ENCODE assay signal across 22 mouse cellular contexts in the genomic region with DNA sequence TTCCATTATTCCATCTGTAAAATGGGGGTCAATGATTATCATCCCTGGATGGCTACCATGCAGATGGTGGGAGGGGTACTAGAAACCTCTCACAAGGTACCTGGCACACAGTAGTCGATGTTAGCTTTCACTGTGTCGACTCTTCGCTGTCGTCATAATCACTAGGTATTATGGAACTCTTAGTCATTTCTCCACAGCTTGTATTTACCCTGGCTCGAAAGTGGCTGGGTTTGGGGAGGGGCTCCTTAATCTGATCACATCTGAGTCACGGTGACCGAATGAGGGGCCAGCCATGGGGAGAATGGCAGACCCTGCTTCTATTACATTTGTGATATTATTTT. TPM values are rescaled to one million over a fixed set of nuclear protein-coding genes. Genes with fewer than 3 reads are reported as not detected.
DNase-seq lines count a peak whose midpoint lies in the region; ATAC-seq and TF ChIP-seq lines count a peak whose summit lies in the region.
"Had no signal": no experiment of that assay in that cellular context is flagged by ENCODE, and none has a peak within 500 bp of the region (broad histone marks: within the 10 kb centered on the region; RNA-seq: fewer than 3 reads in every experiment).

No protein-coding gene starts in this region.

- H3K9ac ChIP-seq in midbrain, embryonic 15.5 days, result no peak overlapping the region
- H3K9ac ChIP-seq: neural tube, embryonic 12.5 days had no signal

- H3K4me2 ChIP-seq in midbrain, embryonic 15.5 days, result no peak overlapping the region
- H3K4me2 ChIP-seq: neural tube, embryonic 12.5 days had no signal

- TF ChIP-seq POLR2A in kidney, adult 2 months (IDR thresholded peaks at IDR 0.05; ENCODE audit: low read depth, low read length), result no peak

- H3K36me3 ChIP-seq in kidney, adult 2 months (ENCODE audit: control insufficient read depth, insufficient read depth, low read length), result no peaks in the 10 kb centered on the region
- H3K36me3 ChIP-seq in C2C12 (ENCODE audit: control insufficient read depth, insufficient read depth), result no peaks in the 10 kb centered on the region
- H3K36me3 ChIP-seq in midbrain, embryonic 15.5 days (replicated peaks), result no peaks in the 10 kb centered on the region
- H3K36me3 ChIP-seq: G1E; midbrain, embryonic 10.5 days; neural tube, embryonic 12.5 days had no signal

- H3K4me1 ChIP-seq in kidney, adult 2 months (ENCODE audit: control insufficient read depth, insufficient read depth, low read length), result no peaks in the 10 kb centered on the region
- no peaks in the 10 kb centered on the region; the same call in 1 of the 2 replicates for H3K4me1 ChIP-seq in midbrain, embryonic 15.5 days

- DNase-seq in gastrocnemius, adult 2 months, result no peak
- DNase-seq in gastrocnemius, adult 8-10 months (ENCODE audit: low spot score in 2 of 2), result no peak
- DNase-seq in kidney, adult 2 months, result no peak
- DNase-seq in kidney, adult 9 months, result no peak
- DNase-seq in gonadal fat pad, adult 2 months (ENCODE audit: low read depth), result peak; percentile 41
- DNase-seq in yolk sac, embryonic 10.5 days (ENCODE audit: low spot score), result no peak
- DNase-seq: adrenal gland, postnatal 25 days; cerebellum, adult 2 months; cerebellum, postnatal 36 days; gastrocnemius, postnatal 36 days; liver; right cerebral cortex, adult 18-20 months; thymus, adult 18-20 months had no signal

- H3K79me2 ChIP-seq in C2C12 (ENCODE audit: control insufficient read depth, insufficient read depth), result no peaks in the 10 kb centered on the region

- H3K27me3 ChIP-seq in kidney, adult 2 months (replicated peaks; ENCODE audit: control insufficient read depth, insufficient read depth, low read length), result no peaks in the 10 kb centered on the region
- no peaks in the 10 kb centered on the region for H3K27me3 ChIP-seq in C2C12 (ENCODE audit: control insufficient read depth, insufficient read depth, insufficient read length)
- H3K27me3 ChIP-seq in midbrain, embryonic 15.5 days (replicated peaks), result no peaks in the 10 kb centered on the region
- H3K27me3 ChIP-seq: neural tube, embryonic 12.5 days had no signal

- H3ac ChIP-seq in C2C12 (ENCODE audit: control insufficient read depth, insufficient read length, low read depth), result no peak overlapping the region

- intact Hi-C loops in gastrocnemius, adult 2 months (cut with DNase I), result no loop called here

- H3K9me3 ChIP-seq in midbrain, embryonic 15.5 days, result no peaks in the 10 kb centered on the region
- H3K9me3 ChIP-seq: midbrain, embryonic 10.5 days; neural tube, embryonic 12.5 days had no signal

- no peaks in the 10 kb centered on the region for H3K79me3 ChIP-seq in C2C12 (ENCODE audit: low read depth)

- 81% methylated on average over 7 of the region's 7 CpGs for WGBS in kidney, adult 2 months
- 77% methylated on average over 7 of the region's 7 CpGs for WGBS in midbrain, embryonic 15.5 days

- TF ChIP-seq CTCF in gastrocnemius, adult 2 months (IDR thresholded peaks at IDR 0.05), result no peak
- no peak for TF ChIP-seq CTCF in kidney, adult 2 months (conservative IDR thresholded peaks at IDR 0.05; ENCODE audit: insufficient read depth, insufficient read length, low read depth, low read length)
- no peak for TF ChIP-seq CTCF in C2C12 (IDR thresholded peaks at IDR 0.05; ENCODE audit: control insufficient read depth, insufficient read depth, insufficient read length)

- no peak overlapping the region for H3K4me3 ChIP-seq in gastrocnemius, adult 2 months
- no peak overlapping the region for H3K4me3 ChIP-seq in kidney, adult 2 months (ENCODE audit: insufficient read depth, low read depth, low read length)
- no peak overlapping the region for H3K4me3 ChIP-seq in C2C12 (ENCODE audit: insufficient read depth, poor library complexity, severe bottlenecking)
- H3K4me3 ChIP-seq in midbrain, embryonic 15.5 days, result no peak overlapping the region
- H3K4me3 ChIP-seq: midbrain, embryonic 10.5 days; neural tube, embryonic 12.5 days had no signal

- H3K27ac ChIP-seq in gastrocnemius, adult 2 months, result peak overlapping the region; percentile 35; the same call in 1 of the 2 replicates
- peak overlapping the region; percentile 54; the same call in 1 of the 2 replicates for H3K27ac ChIP-seq in kidney, adult 2 months (ENCODE audit: insufficient read depth, low read depth, low read length)
- no peak overlapping the region for H3K27ac ChIP-seq in midbrain, embryonic 15.5 days
- H3K27ac ChIP-seq: hindbrain, postnatal 0 days; macrophage; midbrain, embryonic 10.5 days; neural tube, embryonic 12.5 days had no signal

- no peak for ATAC-seq in midbrain, embryonic 15.5 days (replicated peaks)
- ATAC-seq: forebrain, embryonic 14.5 days; hindbrain, postnatal 0 days had no signal

TF ChIP-seq in C2C12, 6 proteins besides CTCF, POLR2A, EP300 and RAD21:
- no peak for TF ChIP-seq MYOG (IDR thresholded peaks at IDR 0.05; ENCODE audit: control insufficient read depth, extremely low read depth, insufficient read length)
- TF ChIP-seq FOSL1 (IDR thresholded peaks at IDR 0.05; ENCODE audit: insufficient read depth, low read length, poor library complexity, severe bottlenecking), result peak; percentile 21

RNA-seq across cellular contexts. Expression of a gene that starts 20.7 kb away (rescaled TPM):
- 1 to 10 TPM; 2.1 to 2.4 TPM for total RNA-seq in gastrocnemius, adult 2 months (2021)
- total RNA-seq in gastrocnemius, adult 8-10 months (2022), result 10 to 100 TPM in 2 of 4 experiments, 1 to 10 TPM in 2; 4.8 to 19.6 (median 8.7) TPM
- polyA plus RNA-seq in kidney, adult 2 months (2012; rRNA removed), result 16.5 and 16.8 TPM in 2 replicates
- 0.01 TPM for polyA plus RNA-seq in C2C12 (2012; fragmentation: generic; extraction: Trizol)
- polyA plus RNA-seq in gonadal fat pad, adult 2 months (2012; rRNA removed), result 6.6 and 6.7 TPM in 2 replicates
- 25.0 and 25.6 TPM in 2 replicates for polyA plus RNA-seq in midbrain, embryonic 15.5 days (2015; fragmentation: Nextera tagmentation; extraction: Ambion mirVana)
- total RNA-seq: monocyte, adult 5-6 weeks had no signal
- polyA plus RNA-seq: G1E, macrophage had no signal
